Mouse (Mus musculus) ES-Bruce4 (cell line): ENCODE data around the gene Hsd17b3. TPM values are rescaled to one million over a fixed set of nuclear protein-coding genes. Genes with fewer than 3 reads are reported as not detected.
A peak's percentile ranks its signal among the peaks of the same experiment; 100 is the strongest.

Experiments
- H3K27ac ChIP-seq: 2 replicates; pipeline ENCODE4 v1.5.1; 2012; ENCODE audit warnings: low read length, inconsistent platforms; ENCODE audit not compliant: insufficient read depth
- H3K27me3 ChIP-seq: 2 replicates; pipeline ENCODE4 v1.6.1; 2012; ENCODE audit warnings: mild to moderate bottlenecking, low read length, inconsistent platforms; ENCODE audit not compliant: control insufficient read depth, poor library complexity, insufficient read depth, severe bottlenecking
- H3K36me3 ChIP-seq: 2 replicates; pipeline ENCODE4 v1.6.1; 2012; ENCODE audit warnings: inconsistent platforms, mild to moderate bottlenecking, low read length, moderate library complexity; ENCODE audit not compliant: control insufficient read depth, poor library complexity, insufficient read depth, severe bottlenecking
- H3K4me1 ChIP-seq: one replicate; pipeline ENCODE4 v1.8.1; 2011; ENCODE audit warnings: low read length; ENCODE audit not compliant: control insufficient read depth, insufficient read depth
- H3K4me3 ChIP-seq: 2 replicates; pipeline ENCODE4 v1.5.1; 2011; ENCODE audit warnings: low read depth, mild to moderate bottlenecking, low read length
- H3K9ac ChIP-seq: 2 replicates; pipeline ENCODE4 v1.6.1; 2012; ENCODE audit warnings: low read depth, mild to moderate bottlenecking, inconsistent platforms; ENCODE audit not compliant: poor library complexity, severe bottlenecking
- H3K9me3 ChIP-seq: replicated peaks from 2 replicates; pipeline ENCODE4 v1.6.1; 2012; ENCODE audit warnings: mild to moderate bottlenecking, low read length, inconsistent platforms; ENCODE audit not compliant: control insufficient read depth, poor library complexity, insufficient read depth, severe bottlenecking
- CTCF ChIP-seq: IDR thresholded peaks from one replicate; pipeline ENCODE4 v1.8.1; 2011; ENCODE audit warnings: low read depth, low read length
- EP300 ChIP-seq: IDR thresholded peaks from 2 replicates; pipeline ENCODE4 v1.6.1; 2011; ENCODE audit warnings: low read depth, low read length; ENCODE audit not compliant: insufficient read depth
- POLR2A ChIP-seq: IDR thresholded peaks from one replicate; pipeline ENCODE4 v1.8.1; 2011; ENCODE audit warnings: low read length; ENCODE audit not compliant: insufficient read depth
- polyA plus RNA-seq: library from polyadenylated mRNA; stranded (reverse); fragments of >200 nt; gene quantifications from 2 replicates; pipeline ENCODE4 v1.2.4, GENCODE M21; 2011; ENCODE audit warnings: low read depth; ENCODE audit not compliant: missing spikeins, insufficient read depth, insufficient read length

The Hsd17b3 gene
- polyA plus RNA-seq, 1 experiment = not detected

DNA sequence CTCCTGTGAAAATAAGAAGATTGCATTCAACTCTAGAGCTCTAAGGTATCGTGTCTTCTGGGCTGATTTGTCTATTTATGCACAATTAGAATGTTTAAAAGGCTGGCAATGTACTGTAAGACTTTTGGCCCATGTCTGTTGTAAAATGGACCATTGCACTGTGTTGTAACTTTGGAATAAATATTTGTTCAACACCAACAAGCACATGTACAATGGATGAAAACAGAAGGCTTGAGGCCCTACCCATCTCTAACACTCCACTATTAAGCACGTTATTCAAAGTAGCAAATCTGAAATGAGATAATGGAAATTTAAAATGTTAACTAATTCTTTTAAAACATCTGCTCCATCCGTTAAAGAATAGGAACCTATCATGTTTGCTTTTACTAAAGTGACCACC lies 18.1 kb upstream of the Hsd17b3 start:
- Histone ChIP-seq H3K9me3 (no peaks in the 10 kb centered on the region), H3K36me3 (no peaks in the 10 kb centered on the region), H3K27me3 (no peaks in the 10 kb centered on the region), H3K4me3 (no peak overlapping the region), H3K9ac (no peak overlapping the region), H3K4me1 (peaks cover 2% of the 10 kb centered on the region), H3K27ac (no peak overlapping the region)
- TF ChIP-seq EP300 (no peak), POLR2A (no peak), CTCF (no peak)

DNA sequence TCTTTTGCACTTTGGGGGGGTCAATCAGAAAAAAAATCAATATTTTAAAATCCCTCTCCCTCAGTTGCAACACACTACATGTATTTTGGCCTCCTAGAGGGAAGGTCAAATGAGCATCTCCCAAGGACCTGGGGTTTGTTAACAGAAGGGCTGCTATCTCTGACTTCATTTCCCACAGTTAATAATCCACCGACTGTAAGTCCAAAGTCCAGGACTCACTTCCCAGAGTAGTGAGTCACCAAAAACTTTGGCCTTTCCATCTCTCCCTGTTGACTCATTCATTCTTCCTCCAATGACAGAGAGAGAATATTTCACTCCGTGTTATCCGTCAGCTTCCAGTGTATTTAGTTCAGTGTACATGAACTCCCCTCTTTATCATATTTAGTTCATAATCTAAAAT lies 16.7 kb upstream of the Hsd17b3 start:
- no peak overlapping the region for H3K27ac ChIP-seq

DNA sequence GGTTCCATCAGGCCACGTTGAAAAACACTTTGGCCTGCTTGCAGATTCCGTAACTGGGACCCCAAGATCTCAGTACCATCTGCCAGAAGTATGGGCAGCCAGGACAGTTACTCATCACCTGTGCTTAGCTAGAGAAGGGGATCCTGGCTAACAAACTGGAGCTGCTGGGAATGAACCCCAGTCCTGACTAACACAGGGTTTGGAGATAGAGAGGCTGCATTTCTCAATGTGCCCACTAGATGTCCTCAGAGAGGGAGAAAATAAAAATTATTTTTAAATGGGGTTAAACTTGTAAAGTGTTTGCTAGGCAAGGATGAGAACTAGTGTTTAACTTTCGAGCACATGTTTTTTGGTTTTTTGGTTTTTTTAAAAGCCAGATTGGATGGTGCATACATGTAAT lies 11.2 kb upstream of the Hsd17b3 start:
- Histone ChIP-seq H3K4me1 (no peaks in the 10 kb centered on the region), H3K27me3 (no peaks in the 10 kb centered on the region), H3K4me3 (no peak overlapping the region), H3K9ac (no peak overlapping the region), H3K27ac (no peak overlapping the region), H3K9me3 (no peaks in the 10 kb centered on the region), H3K36me3 (no peaks in the 10 kb centered on the region)
- TF ChIP-seq EP300 = no peak
- TF ChIP-seq POLR2A = no peak
- TF ChIP-seq CTCF = no peak

More for the DNA sequence above, 16.7 kb upstream of the Hsd17b3 start:
- no peaks in the 10 kb centered on the region for H3K27me3 ChIP-seq
- H3K4me3 ChIP-seq = no peak overlapping the region
- no peak overlapping the region for H3K9ac ChIP-seq
- H3K36me3 ChIP-seq = no peaks in the 10 kb centered on the region
- no peak for TF ChIP-seq POLR2A
- TF ChIP-seq EP300 = no peak
- TF ChIP-seq CTCF = no peak
- peaks cover 2% of the 10 kb centered on the region for H3K4me1 ChIP-seq
- H3K9me3 ChIP-seq = no peaks in the 10 kb centered on the region

DNA sequence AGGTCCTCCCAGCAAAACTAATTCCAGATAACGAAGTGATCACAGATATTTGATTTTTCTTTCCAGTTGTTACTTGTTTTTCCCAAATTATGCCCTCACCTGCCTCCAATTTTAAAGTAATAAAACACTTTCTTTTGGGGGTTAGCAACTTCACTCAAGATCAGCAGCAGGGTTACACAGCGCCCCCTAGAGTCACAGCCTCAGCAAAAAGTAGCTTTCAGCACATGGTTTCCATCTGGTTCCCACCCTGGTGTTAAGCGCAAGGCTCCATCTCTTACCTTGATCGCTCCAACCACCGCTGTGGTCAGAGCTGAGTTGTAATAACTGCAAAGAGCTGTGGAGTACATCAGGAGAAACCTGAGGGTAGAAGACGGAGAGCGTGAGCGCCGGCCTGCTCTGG lies 10.0 kb upstream of the Hsd17b3 start:
- TF ChIP-seq EP300 (no peak), POLR2A (no peak), CTCF (peak; percentile 60)
- Histone ChIP-seq H3K36me3 (no peaks in the 10 kb centered on the region), H3K9me3 (no peaks in the 10 kb centered on the region), H3K27me3 (no peaks in the 10 kb centered on the region), H3K4me1 (no peaks in the 10 kb centered on the region), H3K4me3 (no peak overlapping the region), H3K27ac (no peak overlapping the region), H3K9ac (no peak overlapping the region)

DNA sequence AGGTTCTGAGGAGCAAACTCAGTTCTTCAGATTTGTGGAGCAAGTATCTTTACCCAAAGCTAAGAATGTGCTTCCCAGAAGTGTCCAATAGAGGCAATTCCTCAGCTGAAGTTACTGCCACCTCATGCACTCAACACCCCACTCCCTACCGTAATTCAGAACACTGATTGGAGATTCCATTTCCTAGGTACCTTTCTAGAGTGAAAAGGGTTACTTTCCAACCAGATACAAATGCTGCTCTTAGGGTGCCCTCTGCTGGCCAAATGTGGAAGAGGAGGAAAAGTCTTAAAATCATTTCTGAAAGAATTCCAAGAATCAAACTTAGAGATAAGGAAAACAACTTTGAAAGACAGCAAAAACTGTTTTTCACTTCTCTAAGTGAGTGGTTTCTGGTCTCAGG lies 4.3 kb upstream of the Hsd17b3 start:
- H3K27me3 ChIP-seq = no peaks in the 10 kb centered on the region
- no peak overlapping the region for H3K4me3 ChIP-seq
- H3K9ac ChIP-seq = no peak overlapping the region
- H3K36me3 ChIP-seq = no peaks in the 10 kb centered on the region
- no peak for TF ChIP-seq EP300
- TF ChIP-seq CTCF = no peak
- no peak for TF ChIP-seq POLR2A
- H3K9me3 ChIP-seq = no peaks in the 10 kb centered on the region
- no peak overlapping the region for H3K27ac ChIP-seq
- no peaks in the 10 kb centered on the region for H3K4me1 ChIP-seq

DNA sequence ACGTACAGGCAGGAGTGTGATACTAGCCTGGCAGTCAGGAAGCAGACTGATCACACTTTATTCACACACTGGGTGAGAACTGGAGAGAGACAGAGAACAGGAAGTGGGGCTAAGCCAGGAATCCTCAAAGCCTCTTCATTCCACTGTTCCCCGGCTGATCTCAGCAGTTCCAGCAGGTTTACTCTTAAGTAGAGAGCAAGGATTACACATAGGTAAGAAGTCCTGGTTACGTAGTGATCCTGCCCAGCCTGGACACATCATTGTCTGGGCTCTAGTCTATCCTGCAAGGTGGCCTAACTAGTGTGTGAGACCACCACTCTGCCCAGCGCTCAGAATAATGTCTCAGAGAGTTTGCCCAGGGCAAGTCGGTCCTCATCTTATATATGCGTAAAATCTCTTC lies 3.7 kb upstream of the Hsd17b3 start:
- Histone ChIP-seq H3K4me1 (no peaks in the 10 kb centered on the region), H3K27ac (no peak overlapping the region), H3K27me3 (no peaks in the 10 kb centered on the region), H3K9ac (no peak overlapping the region), H3K4me3 (no peak overlapping the region), H3K36me3 (no peaks in the 10 kb centered on the region), H3K9me3 (no peaks in the 10 kb centered on the region)
- no peak for TF ChIP-seq CTCF
- no peak for TF ChIP-seq EP300
- TF ChIP-seq POLR2A = no peak
